Mouse (Mus musculus) spleen, adult 12 weeks (tissue): ENCODE data around the gene Rnf220.

Experiments used
- DNase-seq: peaks from one replicate; pipeline ENCODE4 v3.0.0; 2022; ENCODE audit warnings: low spot score

The Rnf220 gene

GRCm38 (mm10) chr4:117379803-117380557 lies 116.9 kb downstream of the Rnf220 start:
- DNase-seq: no peak

GRCm38 (mm10) chr4:117374078-117374540 lies 122.7 kb downstream of the Rnf220 start:
- no peak for DNase-seq

GRCm38 (mm10) chr4:117373324-117374077 lies 123.4 kb downstream of the Rnf220 start:
- no peak for DNase-seq

GRCm38 (mm10) chr4:117371896-117372295 lies 125.0 kb downstream of the Rnf220 start:
- DNase-seq: no peak

- DNase-seq: no peak
Observed at GRCm38 (mm10) chr4:117370354-117370753, 126.5 kb downstream of the Rnf220 start.

- no peak for DNase-seq
Observed at GRCm38 (mm10) chr4:117369571-117369970, 127.3 kb downstream of the Rnf220 start.

GRCm38 (mm10) chr4:117367365-117367764 lies 129.5 kb downstream of the Rnf220 start:
- no peak for DNase-seq

- no peak for DNase-seq
Observed at GRCm38 (mm10) chr4:117362085-117362484, 134.8 kb downstream of the Rnf220 start.

GRCm38 (mm10) chr4:117361558-117361873 lies 135.3 kb downstream of the Rnf220 start:
- DNase-seq: no peak

GRCm38 (mm10) chr4:117360713-117361557 lies 135.9 kb downstream of the Rnf220 start:
- no peak for DNase-seq

- DNase-seq: no peak
Observed at GRCm38 (mm10) chr4:117359803-117360382, 137.0 kb downstream of the Rnf220 start.

GRCm38 (mm10) chr4:117357917-117358316 lies 138.9 kb downstream of the Rnf220 start:
- DNase-seq: no peak

- no peak for DNase-seq
Observed at GRCm38 (mm10) chr4:117357104-117357503, 139.7 kb downstream of the Rnf220 start.

- DNase-seq: no peak
Observed at GRCm38 (mm10) chr4:117356223-117356622, 140.6 kb downstream of the Rnf220 start.

GRCm38 (mm10) chr4:117354651-117355050 lies 142.2 kb downstream of the Rnf220 start:
- no peak for DNase-seq

- DNase-seq: no peak
Observed at GRCm38 (mm10) chr4:117352957-117353356, 143.9 kb downstream of the Rnf220 start.

GRCm38 (mm10) chr4:117352071-117352470 lies 144.8 kb downstream of the Rnf220 start:
- no peak for DNase-seq

- DNase-seq: no peak
Observed at GRCm38 (mm10) chr4:117350139-117350693, 146.6 kb downstream of the Rnf220 start.

- DNase-seq: no peak
Observed at GRCm38 (mm10) chr4:117349327-117349726, 147.5 kb downstream of the Rnf220 start.

- peak; percentile 6 for DNase-seq
Observed at GRCm38 (mm10) chr4:117346025-117346424, 150.8 kb downstream of the Rnf220 start.

- no peak for DNase-seq
Observed at GRCm38 (mm10) chr4:117343385-117343784, 153.5 kb downstream of the Rnf220 start.

- no peak for DNase-seq
Observed at GRCm38 (mm10) chr4:117342751-117343150, 154.1 kb downstream of the Rnf220 start.
